Mouse (Mus musculus) intestine, postnatal 0 days (tissue): ENCODE results near the gene Shpk. TPM values are rescaled to one million over a fixed set of nuclear protein-coding genes. Genes with fewer than 3 reads are reported as not detected.

Experiments
- ATAC-seq: fragments of 200-750 bp; cut with Nextera tagmentation; 2 replicates; pipeline ENCODE4 v1.8.0; 2017; ENCODE audit warnings: mild to moderate bottlenecking, moderate TSS enrichment, moderate library complexity
- H3K27ac ChIP-seq: fragments of 300-500 bp; sonication (generic); 2 replicates; pipeline ENCODE4 v1.5.1; 2014; ENCODE audit warnings: mild to moderate bottlenecking, low read depth, low read length, moderate library complexity
- H3K27me3 ChIP-seq: fragments of 300-500 bp; sonication (generic); replicated peaks from 2 replicates; pipeline ENCODE4 v1.6.1; 2014; ENCODE audit warnings: low read length, mixed read lengths; ENCODE audit not compliant: control insufficient read depth, insufficient read depth
- H3K36me3 ChIP-seq: fragments of 300-500 bp; sonication (generic); 2 replicates; pipeline ENCODE4 v1.6.1; 2014; ENCODE audit warnings: mild to moderate bottlenecking, moderate library complexity; ENCODE audit not compliant: control insufficient read depth, insufficient read depth
- H3K4me1 ChIP-seq: fragments of 300-500 bp; sonication (generic); replicated peaks from 2 replicates; pipeline ENCODE4 v1.6.1; 2014; ENCODE audit warnings: antibody characterized with exemption, low read length, mixed read lengths; ENCODE audit not compliant: control insufficient read depth, insufficient read depth
- H3K4me2 ChIP-seq: fragments of 300-500 bp; sonication (generic); replicated peaks from 2 replicates; pipeline ENCODE4 v1.6.1; 2014; ENCODE audit warnings: low read depth, mild to moderate bottlenecking, moderate library complexity
- H3K4me3 ChIP-seq: fragments of 300-500 bp; sonication (generic); 2 replicates; pipeline ENCODE4 v1.5.1; 2014; ENCODE audit warnings: low read depth, low read length
- H3K9ac ChIP-seq: fragments of 300-500 bp; sonication (generic); 2 replicates; pipeline ENCODE4 v1.6.1; 2014; ENCODE audit warnings: mild to moderate bottlenecking, low read depth, low read length
- H3K9me3 ChIP-seq: fragments of 300-500 bp; sonication (generic); 2 replicates; pipeline ENCODE4 v1.6.1; 2016; ENCODE audit warnings: mixed run types; ENCODE audit not compliant: control insufficient read depth
- CTCF ChIP-seq: sonication (generic); IDR thresholded peaks from 2 replicates; pipeline ENCODE4 v1.5.1; 2016; ENCODE audit warnings: low read depth, mild to moderate bottlenecking, control low read depth, antibody characterized with exemption, moderate library complexity
- WGBS: fragments of 180-500 bp; shearing (Covaris S2); extraction: QIAGEN DNeasy Blood & Tissue Kit; methylation state at CpG from one replicate; pipeline ENCODE4 v1.1.7; 2014; 5-methylcytosine and 5-hydroxymethylcytosine counted together
- polyA plus RNA-seq: library from polyadenylated mRNA; unstranded; fragments of >200 nt; fragmentation: Nextera tagmentation; extraction: Ambion mirVana; gene quantifications from 2 replicates; pipeline ENCODE4 v1.2.1, GENCODE M21; 2015

Gene Shpk
- polyA plus RNA-seq, 1 experiment from 2014 or later: 21.3 TPM

DNA sequence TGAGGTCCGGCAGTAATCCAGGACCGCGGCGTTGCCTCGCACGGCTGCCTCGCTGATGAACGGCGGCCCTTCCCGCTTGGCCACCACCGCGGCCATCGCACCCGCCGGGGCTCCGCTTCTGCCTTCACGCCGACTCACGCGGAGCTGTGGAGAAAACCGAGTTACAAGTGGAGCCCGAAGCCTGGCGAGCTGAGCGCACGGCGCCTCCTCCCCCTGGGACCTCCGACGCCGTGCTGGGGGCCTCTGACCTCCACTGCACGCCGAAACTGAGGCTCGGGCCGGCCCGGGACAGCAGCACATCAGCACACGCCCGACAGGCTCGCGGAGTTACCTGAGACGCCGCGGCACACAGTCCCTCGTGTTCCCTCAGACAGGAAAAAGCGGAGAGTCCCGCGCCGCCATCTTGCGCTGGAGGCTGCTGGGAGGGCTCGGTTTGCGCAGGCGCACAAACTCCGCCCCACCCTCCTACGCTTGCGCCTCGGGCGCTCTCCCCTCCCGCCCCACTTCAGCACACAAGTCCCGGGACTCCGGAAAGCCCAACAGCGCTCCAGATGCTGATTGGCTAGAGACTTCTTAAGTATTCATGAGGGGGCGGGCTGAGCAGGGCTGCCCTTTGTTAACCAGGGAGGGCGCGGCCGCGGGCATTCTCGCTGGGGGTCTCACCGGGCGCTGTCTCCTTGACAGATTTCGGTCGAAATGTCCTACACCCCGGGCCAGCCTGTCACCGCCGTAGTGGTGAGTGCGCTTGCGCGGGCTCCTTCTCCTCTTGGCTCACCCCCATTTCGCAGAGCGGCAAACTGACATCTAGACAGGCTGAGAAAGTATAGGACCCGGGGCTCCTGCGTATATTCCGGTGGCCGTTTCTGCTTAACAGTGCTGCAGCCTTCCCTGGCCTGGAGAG, 22.4 kb upstream of the Shpk start, which contains the start of the genes Emc6 and Tax1bp3:
Gene Emc6 (minus strand): TSS at position 430 of the 901 bp plus-strand sequence.
Gene Tax1bp3 (plus strand): TSS at position 476 of the 901 bp plus-strand sequence.
- peak; percentile 97 for ATAC-seq
- Histone ChIP-seq H3K9me3 (no peaks in the 10 kb centered on the region), H3K4me1 (0 out of 2 replicates have a peak, but pooled peaks cover 4% of the 10 kb centered on the region), H3K27ac (peak within 1 kb of the TSS; percentile 95), H3K4me2 (peak within 1 kb of the TSS; percentile 86), H3K9ac (peak within 1 kb of the TSS; percentile 88), H3K4me3 (peak within 1 kb of the TSS; percentile 98), H3K27me3 (no peaks in the 10 kb centered on the region), H3K36me3 (peaks cover 13% of the 10 kb centered on the region)
- TF ChIP-seq CTCF: no peak
- WGBS: under 1% methylated on average over 77 of the region's 81 CpGs

DNA sequence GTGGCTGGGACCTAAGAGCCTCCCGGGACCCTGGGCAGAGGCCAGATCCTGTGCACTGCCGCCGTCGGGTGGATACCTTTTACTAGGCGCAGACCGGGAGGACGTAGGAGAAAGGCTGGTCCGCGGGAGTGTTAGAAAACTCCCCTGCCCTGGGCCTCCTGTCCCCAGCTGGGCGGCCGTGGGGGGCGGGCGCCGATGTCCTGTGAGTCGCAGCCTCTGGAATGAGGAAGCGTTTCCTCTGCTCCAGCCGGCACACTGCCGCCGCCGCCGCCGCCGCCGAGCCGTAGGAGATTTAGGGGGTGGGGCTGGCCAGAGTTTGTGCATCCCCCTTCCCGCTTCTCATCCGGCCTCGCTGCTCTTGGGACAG, 21.8 kb upstream of the Shpk start:
- 0 out of 2 replicates have a peak, but pooled peaks cover 4% of the 10 kb centered on the region for H3K4me1 ChIP-seq
- H3K9ac ChIP-seq: peak overlapping the region; percentile 88
- under 1% methylated on average over 28 of the region's 28 CpGs for WGBS
- H3K9me3 ChIP-seq: no peaks in the 10 kb centered on the region
- H3K4me3 ChIP-seq: peak overlapping the region; percentile 98
- H3K27me3 ChIP-seq: no peaks in the 10 kb centered on the region
- TF ChIP-seq CTCF: no peak
- H3K36me3 ChIP-seq: peaks cover 17% of the 10 kb centered on the region
- peak overlapping the region; percentile 95 for H3K27ac ChIP-seq
- peak; percentile 89 for ATAC-seq
- peak overlapping the region; percentile 68 for H3K4me2 ChIP-seq

GRCm38 (mm10) chr11:73177895-73178294, 21.4 kb upstream of the Shpk start:
- Histone ChIP-seq H3K27me3 (no peaks in the 10 kb centered on the region), H3K4me2 (peak overlapping the region; percentile 68), H3K27ac (peak overlapping the region; percentile 95), H3K4me3 (peak overlapping the region; percentile 98), H3K9ac (peak overlapping the region; percentile 88), H3K36me3 (peaks cover 17% of the 10 kb centered on the region), H3K9me3 (no peaks in the 10 kb centered on the region), H3K4me1 (0 out of 2 replicates have a peak, but pooled peaks cover 4% of the 10 kb centered on the region)
- 0% methylated on average over 2 of the region's 2 CpGs for whole genome bisulfite sequencing
- ATAC-seq: no peak
- peak; percentile 20; the same call in 1 of the 2 replicates for TF ChIP-seq CTCF

GRCm38 (mm10) chr11:73185872-73186615, 13.2 kb upstream of the Shpk start:
- Histone ChIP-seq H3K4me2 (no peak overlapping the region), H3K27ac (no peak overlapping the region), H3K9ac (no peak overlapping the region), H3K36me3 (peaks cover 62% of the 10 kb centered on the region), H3K4me3 (no peak overlapping the region), H3K4me1 (no peaks in the 10 kb centered on the region), H3K9me3 (no peaks in the 10 kb centered on the region), H3K27me3 (no peaks in the 10 kb centered on the region)
- no peak for ATAC-seq
- no peak for TF ChIP-seq CTCF
- 90% methylated on average over 10 of the region's 10 CpGs for WGBS

GRCm38 (mm10) chr11:73187231-73187630, 12.0 kb upstream of the Shpk start:
- no peak for ATAC-seq
- Histone ChIP-seq H3K4me3 (no peak overlapping the region), H3K36me3 (peaks cover 69% of the 10 kb centered on the region), H3K9me3 (no peaks in the 10 kb centered on the region), H3K27me3 (no peaks in the 10 kb centered on the region), H3K27ac (no peak overlapping the region), H3K4me2 (no peak overlapping the region), H3K9ac (no peak overlapping the region), H3K4me1 (no peaks in the 10 kb centered on the region)
- 87% methylated on average over 6 of the region's 6 CpGs for WGBS
- no peak for TF ChIP-seq CTCF

- H3K4me2 ChIP-seq: no peak overlapping the region
- TF ChIP-seq CTCF: no peak
- WGBS: 78% methylated on average over 6 of the region's 6 CpGs
- no peak for ATAC-seq
- no peaks in the 10 kb centered on the region for H3K9me3 ChIP-seq
- peaks cover 54% of the 10 kb centered on the region for H3K36me3 ChIP-seq
- H3K27ac ChIP-seq: no peak overlapping the region
- H3K4me1 ChIP-seq: peaks cover 5% of the 10 kb centered on the region; the same call in 1 of the 2 replicates
- H3K4me3 ChIP-seq: no peak overlapping the region
- no peak overlapping the region for H3K9ac ChIP-seq
- H3K27me3 ChIP-seq: no peaks in the 10 kb centered on the region
These were observed 6.2 kb upstream of the Shpk start for GRCm38 (mm10) chr11:73193047-73193446.
